In genomic region chr14:105232421-105232820, GRCm38 (mm10) we compare ENCODE assay signal across 9 mouse cellular contexts. TPM values are rescaled to one million over a fixed set of nuclear protein-coding genes. Genes with fewer than 3 reads are reported as not detected.
DNase-seq lines count a peak whose midpoint lies in the region; ATAC-seq lines count a peak whose summit lies in the region.
"Had no signal": no experiment of that assay in that cellular context is flagged by ENCODE, and none has a peak within 500 bp of the region (broad histone marks: within the 10 kb centered on the region; RNA-seq: fewer than 3 reads in every experiment).

No protein-coding gene starts in this region.

- no peak overlapping the region for H3K4me3 ChIP-seq in forebrain, embryonic 11.5 days (ENCODE audit: low read depth, low read length)
- H3K4me3 ChIP-seq in forebrain, embryonic 13.5 days, result no peak overlapping the region
- peak overlapping the region; percentile 40 for H3K4me3 ChIP-seq in megakaryocyte, embryonic 14.5 days (replicated peaks)
- H3K4me3 ChIP-seq: limb, embryonic 12.5 days had no signal

- no peak overlapping the region for H3K9ac ChIP-seq in forebrain, embryonic 11.5 days (ENCODE audit: low read length)
- H3K9ac ChIP-seq in forebrain, embryonic 13.5 days, result no peak overlapping the region
- H3K9ac ChIP-seq: limb, embryonic 12.5 days had no signal

- H3K27ac ChIP-seq in forebrain, embryonic 11.5 days (ENCODE audit: low read depth, low read length), result no peak overlapping the region
- no peak overlapping the region for H3K27ac ChIP-seq in forebrain, embryonic 13.5 days
- H3K27ac ChIP-seq: limb, embryonic 12.5 days had no signal

- ATAC-seq in forebrain, embryonic 11.5 days (replicated peaks; ENCODE audit: low FRiP score), result peak; percentile 27; the same call in 1 of the 2 replicates
- no peak for ATAC-seq in forebrain, embryonic 13.5 days
- no peak for ATAC-seq in erythroblast, adult 5-6 weeks (replicated peaks; ENCODE audit: low FRiP score, poor library complexity, severe bottlenecking)

- no peak for DNase-seq in forebrain, embryonic 11.5 days (ENCODE audit: low spot score)
- DNase-seq in right cerebral cortex, adult 18-20 months, result peak; percentile 44
- no peak for DNase-seq in right cerebral cortex, postnatal 4 days
- peak; percentile 15 for DNase-seq in cerebellum, adult 8-10 months
- peak; percentile 13 to 46 for DNase-seq in kidney, adult 8-10 months

- H3K27me3 ChIP-seq in forebrain, embryonic 11.5 days (ENCODE audit: control insufficient read depth, insufficient read depth, low read length), result no peaks in the 10 kb centered on the region
- H3K27me3 ChIP-seq in forebrain, embryonic 13.5 days, result no peaks in the 10 kb centered on the region
- H3K27me3 ChIP-seq in megakaryocyte, embryonic 14.5 days (replicated peaks), result no peaks in the 10 kb centered on the region
- H3K27me3 ChIP-seq: limb, embryonic 12.5 days had no signal

- H3K9me3 ChIP-seq in forebrain, embryonic 11.5 days (ENCODE audit: control insufficient read depth, low read length), result no peaks in the 10 kb centered on the region
- no peaks in the 10 kb centered on the region for H3K9me3 ChIP-seq in forebrain, embryonic 13.5 days (replicated peaks)
- no peaks in the 10 kb centered on the region for H3K9me3 ChIP-seq in megakaryocyte, embryonic 14.5 days
- H3K9me3 ChIP-seq: limb, embryonic 12.5 days had no signal

- no peak overlapping the region for H3K4me2 ChIP-seq in forebrain, embryonic 11.5 days (ENCODE audit: low read depth, low read length, severe bottlenecking)
- H3K4me2 ChIP-seq in forebrain, embryonic 13.5 days, result no peak overlapping the region
- H3K4me2 ChIP-seq: limb, embryonic 12.5 days had no signal

- 56% methylated on average over 6 of the region's 6 CpGs for WGBS in forebrain, embryonic 11.5 days
- 50% methylated on average over 6 of the region's 6 CpGs for WGBS in forebrain, embryonic 13.5 days

- no peaks in the 10 kb centered on the region for H3K4me1 ChIP-seq in forebrain, embryonic 11.5 days (replicated peaks; ENCODE audit: control insufficient read depth, insufficient read depth, low read length)
- no peaks in the 10 kb centered on the region for H3K4me1 ChIP-seq in forebrain, embryonic 13.5 days
- peaks cover 3% of the 10 kb centered on the region; the same call in 1 of the 2 replicates for H3K4me1 ChIP-seq in megakaryocyte, embryonic 14.5 days
- H3K4me1 ChIP-seq: limb, embryonic 12.5 days had no signal

- H3K36me3 ChIP-seq in forebrain, embryonic 11.5 days (ENCODE audit: control insufficient read depth, insufficient read depth, low read length), result no peaks in the 10 kb centered on the region
- no peaks in the 10 kb centered on the region for H3K36me3 ChIP-seq in forebrain, embryonic 13.5 days (ENCODE audit: poor library complexity, severe bottlenecking)
- H3K36me3 ChIP-seq in megakaryocyte, embryonic 14.5 days (replicated peaks; ENCODE audit: low read length), result no peaks in the 10 kb centered on the region
- H3K36me3 ChIP-seq: limb, embryonic 12.5 days had no signal

RNA-seq across cellular contexts. Expression of gene Ndfip2, which starts 26.0 kb away (rescaled TPM):
- 57.1 and 57.2 TPM in 2 replicates for polyA plus RNA-seq in forebrain, embryonic 11.5 days (2014; fragmentation: Nextera tagmentation; extraction: Ambion mirVana)
- polyA plus RNA-seq in forebrain, embryonic 13.5 days (2015; fragmentation: Nextera tagmentation; extraction: Ambion mirVana), result 61.7 and 64.9 TPM in 2 replicates
- 3.0 and 9.5 TPM in 2 replicates for polyA plus RNA-seq in megakaryocyte, embryonic 14.5 days (2012; ENCODE audit: insufficient read depth, low replicate concordance)
- total RNA-seq in erythroblast, adult 5-6 weeks (2015; ENCODE audit: low replicate concordance), result 3.8 and 4.0 TPM in 2 replicates
- 1.5 and 5.4 TPM in 2 replicates for total RNA-seq in erythroblast, adult 5-6 weeks (2017; ENCODE audit: low replicate concordance)

RNA-seq across cellular contexts. Expression of gene Rbm26, which starts 55.3 kb away (rescaled TPM):
- 43.8 and 48.7 TPM in 2 replicates for polyA plus RNA-seq in forebrain, embryonic 11.5 days (2014; fragmentation: Nextera tagmentation; extraction: Ambion mirVana)
- 41.2 and 42.2 TPM in 2 replicates for polyA plus RNA-seq in forebrain, embryonic 13.5 days (2015; fragmentation: Nextera tagmentation; extraction: Ambion mirVana)
- 1.2 and 2.0 TPM in 2 replicates for polyA plus RNA-seq in megakaryocyte, embryonic 14.5 days (2012; ENCODE audit: insufficient read depth, low replicate concordance)
- total RNA-seq in erythroblast, adult 5-6 weeks (2015; ENCODE audit: low replicate concordance), result 18.4 and 20.2 TPM in 2 replicates
- total RNA-seq in erythroblast, adult 5-6 weeks (2017; ENCODE audit: low replicate concordance), result 25.5 and 26.3 TPM in 2 replicates

Comparison
In these comparisons a context has a peak if more than half of its experiments do, and no peak if none do; other contexts are left out.
1. DNase-seq: peak in right cerebral cortex, adult 18-20 months (single experiment), cerebellum, adult 8-10 months (single experiment) and kidney, adult 8-10 months (2 of 2); none in forebrain, embryonic 11.5 days (single experiment) and right cerebral cortex, postnatal 4 days (single experiment).
2. RNA of gene Rbm26, which starts 55.3 kb away (polyA plus RNA-seq): 43.8 to 48.7 TPM in forebrain, embryonic 11.5 days and 41.2 to 42.2 TPM in forebrain, embryonic 13.5 days; 1.2 to 2.0 TPM in megakaryocyte, embryonic 14.5 days; every median in the first group is over 10 times any median in the second.